Mouse (Mus musculus): ENCODE data around the gene Ahsa1.
"Not testable (repeated sequence)": the region's sequence is repeated elsewhere in the genome, so short reads cannot be mapped to it uniquely, and the experiment has no call there.

Ahsa1 gene

DNA sequence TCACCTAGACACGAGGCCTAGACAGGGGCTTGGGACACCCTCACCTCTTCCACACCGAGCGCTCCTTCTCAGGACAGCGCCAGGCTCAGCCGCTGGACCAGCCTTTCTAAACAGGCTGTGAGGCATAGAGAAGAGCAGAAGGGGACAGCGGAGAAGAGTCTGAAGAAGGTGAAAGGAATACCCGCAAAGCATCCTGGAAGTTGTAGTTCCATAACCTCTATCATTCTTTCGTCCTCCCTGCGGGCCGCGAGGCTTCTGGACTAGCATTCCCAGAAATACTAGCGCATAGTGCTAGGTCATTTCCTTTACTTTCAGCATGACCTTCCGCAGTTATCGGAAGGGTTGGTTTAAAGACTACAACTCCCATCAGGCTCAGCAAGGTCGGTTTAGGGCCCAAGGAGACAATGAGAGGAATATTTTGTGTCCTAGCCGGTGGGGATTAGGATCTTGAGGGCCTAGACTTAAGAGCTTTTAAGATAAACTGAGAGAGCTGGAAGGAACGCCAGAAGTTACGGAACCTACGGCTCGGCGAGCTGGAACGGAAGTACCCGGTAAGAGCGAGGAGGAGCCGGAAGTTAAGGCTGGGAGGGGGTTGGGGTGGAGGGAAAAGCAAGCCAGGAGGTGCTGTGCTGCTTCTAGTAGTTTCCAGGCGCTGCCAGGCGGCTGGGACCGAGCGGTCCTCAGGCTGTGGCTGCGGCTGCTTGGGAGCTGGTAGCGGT is at the start of gene Ahsa1, which contains the start of gene Vipas39:
Gene Ahsa1, plus strand, starts transcription at position 372 of the 719 bp plus-strand sequence.
Gene Vipas39, minus strand, starts transcription at position 149 of the 719 bp plus-strand sequence.
- peak; percentile 88 to 91 for DNase-seq

DNA sequence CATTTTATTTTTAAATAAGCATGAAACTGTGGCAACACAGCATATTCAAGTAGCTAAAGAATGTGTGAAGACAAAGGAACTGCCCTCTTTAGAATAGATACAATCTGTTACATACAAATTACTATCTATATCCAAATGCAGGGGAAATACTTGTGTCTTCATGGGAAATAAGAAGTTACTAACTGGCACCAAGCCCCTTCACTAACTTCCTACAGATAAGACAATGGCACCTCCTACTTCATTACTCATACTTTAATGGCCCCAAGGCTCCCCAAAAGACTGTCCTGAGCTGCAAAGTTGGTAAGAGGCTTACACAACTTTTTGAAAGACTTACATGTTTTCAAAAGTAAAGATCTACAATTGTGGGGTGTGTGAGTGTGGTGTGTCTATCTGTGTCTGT is 48.7 kb upstream of the Ahsa1 start:
- DNase-seq: no peak

DNA sequence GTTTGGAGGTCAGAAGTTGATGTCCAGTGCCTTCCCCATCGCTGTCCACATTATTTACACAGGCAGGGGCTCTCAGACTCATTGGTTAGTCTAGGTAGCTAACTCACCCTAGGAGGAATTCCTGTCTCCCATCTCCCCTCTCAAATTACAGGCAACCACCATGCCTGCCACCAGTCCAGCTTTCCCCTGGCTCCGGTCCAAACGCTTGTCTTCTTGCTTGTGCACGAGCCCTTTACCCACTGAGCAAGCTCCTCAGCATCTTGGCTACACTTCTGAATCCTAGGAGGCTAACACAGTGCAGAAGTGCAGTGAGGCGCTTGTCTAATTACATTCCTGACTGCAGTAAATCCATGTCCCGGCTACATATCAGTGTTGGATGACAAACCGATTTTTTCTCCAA is 46.9 kb upstream of the Ahsa1 start:
- peak in 1 of 2 experiments; percentile 39 for DNase-seq

DNA sequence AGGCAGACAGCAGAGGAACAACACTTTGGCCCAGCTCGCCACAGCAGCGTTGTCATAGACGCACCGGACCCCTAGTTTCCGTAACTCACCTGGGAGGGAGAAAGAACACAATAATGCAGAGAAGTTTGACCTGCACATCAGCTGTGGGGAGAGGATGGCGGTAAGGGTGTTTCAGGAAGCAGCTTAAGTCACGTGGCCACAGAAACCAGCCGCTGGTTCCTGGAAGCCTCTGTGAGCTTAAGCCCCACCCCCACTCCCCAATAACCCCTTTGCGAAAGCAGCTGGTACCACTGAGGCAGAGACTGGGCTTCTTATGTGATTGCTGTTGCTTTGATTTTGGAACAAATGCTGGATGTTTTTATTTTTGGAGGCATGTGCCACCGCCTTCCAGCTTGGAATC is 41.3 kb upstream of the Ahsa1 start:
- no peak for DNase-seq

DNA sequence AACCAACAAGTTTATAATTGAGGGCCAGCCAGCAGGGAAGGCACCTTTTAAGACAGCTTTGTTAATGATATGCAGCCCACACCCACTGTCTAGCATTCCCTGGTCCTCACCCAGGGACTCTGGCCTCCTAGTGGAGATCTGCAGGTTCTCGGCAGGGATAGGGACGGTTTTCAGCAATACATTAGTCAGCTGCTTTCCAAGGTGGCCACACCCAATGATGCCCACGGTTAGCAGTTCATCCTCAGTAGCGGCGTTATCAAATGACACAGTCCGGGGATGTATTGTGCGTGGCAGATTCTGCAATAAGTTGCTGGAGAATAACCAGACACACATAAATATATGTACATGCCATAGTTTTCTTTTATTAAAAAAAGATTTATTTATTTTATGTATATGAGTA is 39.5 kb upstream of the Ahsa1 start:
- no peak for DNase-seq

DNA sequence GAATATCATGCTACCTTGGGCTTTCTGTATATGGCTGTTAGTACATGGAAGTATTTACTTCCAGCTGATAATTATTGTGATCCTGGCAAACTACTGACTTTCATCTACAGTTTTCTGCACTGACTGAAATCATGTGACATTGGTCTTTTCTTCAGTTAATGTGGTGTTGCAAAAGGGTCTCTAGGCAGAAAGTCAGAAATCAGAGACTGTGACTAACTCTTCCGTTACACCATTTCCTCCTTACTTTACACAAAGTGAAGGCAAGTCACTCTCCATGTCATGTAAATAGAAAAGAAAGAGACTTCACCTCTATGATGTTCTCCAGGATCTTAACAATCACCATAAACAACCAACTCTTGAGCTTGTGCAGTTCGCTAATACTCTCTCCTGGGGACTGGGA is 36.6 kb upstream of the Ahsa1 start:
- DNase-seq: no peak

DNA sequence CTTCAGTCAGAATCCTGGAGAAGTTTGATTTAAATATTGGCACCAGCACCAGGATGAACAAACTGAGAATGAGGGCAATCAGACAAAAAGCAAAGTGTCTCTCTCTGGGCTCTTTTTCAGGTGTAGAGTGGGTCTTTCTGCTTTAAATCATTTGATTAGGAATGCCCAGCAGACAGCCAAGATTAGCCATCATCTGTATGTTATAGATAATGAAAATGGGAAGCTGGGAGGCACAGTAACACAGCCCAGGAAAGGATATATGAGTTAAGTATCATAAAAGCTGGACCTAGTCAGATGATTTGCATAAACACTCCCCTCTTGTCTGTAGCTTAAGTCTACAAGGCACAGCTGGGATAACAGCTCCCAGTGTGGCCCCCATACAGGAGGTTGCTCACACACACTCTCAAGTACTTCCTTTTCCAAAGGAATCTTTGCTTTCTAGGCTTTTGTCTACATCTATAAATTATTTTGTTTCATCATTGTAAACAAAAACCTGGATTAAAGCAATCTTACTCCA is 35.8 kb upstream of the Ahsa1 start:
- DNase-seq: no peak

DNA sequence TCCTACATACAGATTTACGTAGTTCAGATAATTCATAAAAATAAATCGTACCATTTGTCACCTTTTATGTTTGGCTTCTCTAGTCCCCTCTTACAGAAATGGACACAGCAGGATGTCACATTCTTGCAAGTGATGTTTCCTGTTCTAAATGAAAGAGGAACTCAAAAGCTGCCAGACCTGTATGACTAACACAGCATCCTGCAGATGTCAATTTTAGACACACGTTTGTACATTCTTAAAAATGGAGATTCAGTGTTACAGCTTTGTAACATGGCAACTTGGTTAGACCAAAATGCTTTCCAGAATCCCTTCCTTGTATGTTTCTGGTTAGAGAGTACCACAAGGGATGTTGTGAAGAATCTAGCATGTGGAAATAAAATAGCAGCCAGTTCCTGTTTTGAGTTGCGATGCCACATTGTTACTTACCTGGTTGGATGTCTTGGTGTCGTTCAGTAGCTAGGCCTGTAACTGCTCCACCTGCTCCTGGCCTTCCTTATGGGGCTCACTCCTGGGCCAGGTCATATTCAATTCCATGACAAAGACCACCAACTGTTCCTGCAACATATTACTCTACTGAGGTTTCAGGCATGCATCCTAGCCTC is 29.3 kb upstream of the Ahsa1 start:
- DNase-seq: no peak

DNA sequence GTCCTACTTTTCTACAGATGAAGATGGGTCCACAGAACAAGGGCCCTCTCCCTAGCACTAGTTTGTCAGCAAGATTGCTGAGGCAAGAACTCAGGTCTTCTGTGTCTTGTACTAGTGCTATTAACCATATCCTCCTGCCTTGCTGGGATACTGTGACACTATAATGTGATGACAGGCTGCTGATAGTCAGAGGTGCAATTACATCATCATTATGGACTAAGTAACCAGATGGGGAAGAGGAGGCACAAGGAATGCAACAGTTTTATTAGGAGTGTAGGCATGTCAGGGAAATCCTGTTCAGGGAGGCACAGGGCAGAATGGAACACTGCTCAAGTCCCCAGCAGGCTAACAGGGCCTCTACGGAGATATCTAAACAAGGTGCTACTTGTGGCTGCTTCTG is 27.6 kb upstream of the Ahsa1 start, which contains the start of gene Noxred1:
Gene Noxred1, minus strand, starts transcription at position 101 of the 400 bp plus-strand sequence.
- no peak for DNase-seq

DNA sequence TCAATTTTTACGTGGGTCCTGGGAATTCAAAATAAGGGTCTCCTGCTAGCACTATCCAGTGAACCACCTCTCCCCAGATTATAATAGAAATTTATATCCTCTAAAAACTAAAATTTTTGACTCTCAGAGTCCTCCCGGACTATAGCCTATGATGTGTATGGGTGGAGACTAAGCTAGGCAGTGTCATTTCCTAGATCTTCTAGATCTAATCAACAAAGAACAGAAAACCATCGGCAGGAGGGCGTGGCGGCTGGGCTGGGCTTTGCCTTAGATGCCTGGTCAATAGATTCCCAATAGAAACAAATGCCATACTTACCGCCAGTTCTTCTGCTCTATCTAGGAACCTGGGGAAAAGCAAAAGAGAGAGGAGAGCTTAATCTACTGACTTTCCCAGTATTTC is 16.1 kb upstream of the Ahsa1 start:
- DNase-seq: no peak

DNA sequence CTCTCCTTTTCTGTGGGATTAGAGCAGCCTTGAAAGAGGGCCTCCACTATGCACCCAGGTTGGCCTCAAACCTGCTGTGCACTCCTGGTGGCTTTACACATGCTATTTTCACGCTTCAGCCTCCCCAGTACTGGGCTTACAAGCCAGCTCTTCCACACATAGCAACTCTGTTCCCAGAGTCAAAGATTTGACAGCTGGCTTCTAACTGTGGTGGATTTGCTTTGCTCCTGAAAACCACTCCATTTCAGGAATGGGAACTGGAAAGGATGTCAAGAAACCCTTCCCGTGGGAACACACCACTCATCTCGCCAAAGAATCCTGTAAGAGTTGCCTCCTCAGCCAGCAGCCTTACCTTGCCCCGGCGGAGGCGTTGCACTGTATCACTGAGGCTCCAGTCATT is 12.4 kb upstream of the Ahsa1 start:
- no peak for DNase-seq

DNA sequence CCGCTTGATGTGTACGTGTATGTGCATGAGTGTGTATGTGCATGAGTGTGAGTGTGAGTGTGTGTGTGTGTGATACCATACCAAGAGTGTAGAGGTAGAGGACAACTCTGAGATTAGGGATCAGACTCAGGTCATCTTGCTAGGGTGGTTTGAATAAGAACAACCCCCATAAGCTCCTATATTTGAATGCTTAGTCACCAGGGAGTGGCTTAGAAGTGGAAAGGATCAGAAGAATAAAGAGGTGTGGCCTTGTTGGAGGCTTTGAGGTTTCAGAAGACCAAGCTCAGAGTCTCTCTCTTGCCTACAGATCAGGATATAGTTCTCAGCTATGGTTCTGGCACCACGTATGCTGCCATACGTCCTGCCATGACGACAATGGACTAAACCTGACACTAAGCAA is 9.7 kb upstream of the Ahsa1 start:
- DNase-seq: no peak

DNA sequence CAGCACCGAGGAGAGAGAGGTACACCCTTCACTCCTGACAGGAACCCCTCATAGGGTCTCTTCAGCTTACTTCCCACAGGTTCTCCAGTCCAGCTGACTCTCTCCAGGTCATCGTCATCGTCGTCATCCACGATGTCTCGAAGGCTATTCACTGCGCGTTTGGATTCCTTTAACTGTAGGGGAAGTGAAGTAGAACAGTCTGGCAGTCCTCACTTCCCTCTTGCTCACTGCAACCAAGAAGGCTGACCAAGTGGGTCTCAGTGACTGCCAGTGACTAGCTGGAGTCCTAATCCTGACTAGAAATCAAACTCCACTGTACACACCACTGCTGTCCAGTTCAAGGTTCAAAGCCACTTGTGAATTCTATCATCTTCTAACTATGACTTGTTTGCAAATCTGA is 5.7 kb upstream of the Ahsa1 start:
- DNase-seq: no peak

DNA sequence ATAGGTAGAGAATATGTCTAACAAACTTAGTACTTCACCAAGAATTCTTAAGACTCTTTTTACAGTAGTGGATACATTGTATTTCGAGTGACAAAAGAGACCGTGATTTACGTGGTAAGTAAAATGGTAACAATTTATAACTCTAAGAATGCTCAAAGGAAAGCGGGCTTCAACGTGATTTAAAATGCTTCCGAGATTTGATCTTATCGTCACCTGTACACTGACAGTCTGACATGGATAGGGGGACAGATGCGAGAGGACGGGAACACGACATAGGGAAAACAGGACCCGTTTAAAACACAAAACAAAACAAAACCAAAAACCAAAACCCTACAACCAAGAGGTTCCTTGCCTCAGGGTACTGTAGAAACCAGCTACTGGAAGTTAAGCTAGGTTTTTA is 835 bp upstream of the Ahsa1 start:
- DNase-seq: no peak

DNA sequence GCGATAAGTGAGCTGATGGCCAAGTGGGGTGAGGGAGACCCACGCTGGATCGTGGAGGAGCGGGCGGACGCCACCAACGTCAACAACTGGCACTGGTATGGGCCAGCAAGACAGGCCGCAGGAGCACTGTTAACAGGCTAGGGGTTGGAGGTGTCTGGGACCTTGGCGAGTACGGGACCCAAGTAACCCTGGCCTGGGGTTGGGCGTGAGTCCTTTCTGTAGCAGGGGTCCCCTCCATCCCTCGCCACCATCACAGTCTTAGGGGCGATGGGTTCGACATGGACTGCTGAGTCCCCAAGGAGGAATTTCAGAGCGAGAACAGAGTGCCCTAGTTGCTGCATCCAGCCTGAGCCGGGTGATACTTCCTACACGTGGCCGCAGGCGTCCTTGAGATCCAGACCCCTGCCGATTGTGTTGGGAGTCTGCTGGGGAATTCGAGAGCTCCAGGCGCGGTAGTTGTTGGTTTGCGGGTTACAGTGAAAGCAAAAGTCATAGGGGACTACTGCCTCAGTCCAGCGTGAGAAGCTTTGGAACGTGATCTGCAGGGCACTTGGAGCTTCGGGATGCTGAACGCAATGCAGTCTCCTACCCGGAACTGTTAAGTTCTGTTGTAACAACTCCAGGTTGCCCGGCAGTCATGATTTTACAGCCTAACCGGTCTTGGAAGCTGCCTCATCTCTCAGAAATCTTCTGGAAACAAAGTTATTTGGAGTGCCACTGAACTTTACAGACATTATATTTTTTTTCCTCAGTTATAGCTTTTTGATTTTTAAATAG is 736 bp downstream of the Ahsa1 start:
- DNase-seq: no peak

DNA sequence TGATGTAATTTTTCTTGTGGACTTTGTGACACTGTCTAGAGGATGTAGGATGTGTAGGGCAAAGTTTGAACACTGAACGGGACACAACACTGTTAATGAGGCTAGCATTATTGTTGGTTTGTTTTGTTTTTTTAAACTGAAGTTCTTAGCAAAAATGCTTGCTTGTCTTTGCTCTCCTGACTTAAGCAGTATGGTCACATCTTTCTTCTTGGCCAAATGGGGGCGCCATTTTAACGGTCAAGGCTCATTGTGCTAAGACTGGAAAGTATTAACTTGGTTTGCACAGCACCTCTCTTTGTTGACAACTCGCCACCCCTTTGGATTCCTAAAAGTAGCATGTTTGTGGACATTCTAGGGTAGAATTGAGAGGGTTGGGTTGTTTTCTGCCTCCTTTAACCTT is 1.4 kb downstream of the Ahsa1 start:
- peak; percentile 17 to 47 for DNase-seq

DNA sequence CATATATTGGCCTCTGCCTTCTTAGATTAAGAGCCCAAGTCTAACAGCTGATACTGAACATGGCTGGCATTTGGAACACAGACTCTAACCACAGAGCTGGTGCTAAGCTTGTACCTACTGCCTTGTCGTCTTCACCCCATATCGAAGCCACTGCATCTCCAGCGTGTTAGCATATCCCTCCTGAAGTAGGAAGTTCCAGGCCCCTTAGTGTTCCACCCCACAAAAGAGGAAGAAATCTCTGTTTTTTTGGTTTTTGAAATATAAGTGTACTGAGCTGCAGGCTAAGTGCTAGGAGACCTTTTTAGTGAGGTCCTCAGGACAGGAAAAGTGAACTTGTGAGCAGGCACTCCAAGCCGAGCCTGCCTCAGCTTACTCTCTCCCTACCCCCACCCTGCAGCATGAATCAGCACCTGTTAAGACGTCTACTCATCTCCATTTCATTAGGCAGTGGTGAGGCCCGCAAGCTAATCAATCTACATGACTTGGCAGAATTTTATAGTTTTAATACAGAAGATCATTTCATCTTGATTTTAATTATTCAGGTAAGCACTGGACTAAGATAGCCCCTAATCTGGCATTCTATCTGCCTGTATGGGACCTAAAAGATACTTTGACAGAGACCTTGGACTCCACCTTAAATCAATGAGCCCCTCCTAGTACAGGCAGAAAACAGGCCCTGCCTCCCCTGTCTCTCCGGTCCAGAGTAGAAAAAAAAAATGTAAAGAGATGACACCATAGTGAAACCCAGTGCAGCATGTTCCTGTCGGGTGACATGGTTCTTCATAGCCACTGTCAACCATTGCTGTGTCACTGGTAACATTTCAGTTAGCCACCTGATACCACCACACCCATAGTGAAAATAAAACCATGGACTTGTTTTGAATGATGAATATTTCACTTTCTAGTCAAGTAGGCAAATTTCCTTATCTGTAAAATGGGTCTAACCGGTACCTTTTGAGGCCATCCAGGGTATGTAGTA is 8.9 kb downstream of the Ahsa1 start:
- DNase-seq: no peak

DNA sequence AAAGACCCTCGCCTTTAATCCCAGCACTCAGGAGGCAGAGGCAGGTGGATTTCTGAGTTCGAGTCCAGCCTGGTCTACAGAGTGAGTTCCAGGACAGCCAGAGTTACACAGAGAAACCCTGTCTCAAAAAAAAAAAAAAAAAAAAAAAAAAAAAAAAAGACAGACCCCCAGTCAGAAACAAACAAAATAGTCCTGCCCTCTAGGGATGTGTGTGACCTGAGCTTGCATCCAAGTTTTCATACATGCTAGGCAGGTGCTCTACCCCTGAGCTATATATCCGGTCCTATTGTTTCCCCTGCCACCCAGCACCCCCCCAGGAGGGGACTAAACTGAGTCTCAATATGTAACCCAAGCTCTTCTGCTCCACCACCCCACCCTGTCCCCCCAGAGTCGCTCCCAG is 11.0 kb downstream of the Ahsa1 start:
- not testable (repeated sequence) for DNase-seq

DNA sequence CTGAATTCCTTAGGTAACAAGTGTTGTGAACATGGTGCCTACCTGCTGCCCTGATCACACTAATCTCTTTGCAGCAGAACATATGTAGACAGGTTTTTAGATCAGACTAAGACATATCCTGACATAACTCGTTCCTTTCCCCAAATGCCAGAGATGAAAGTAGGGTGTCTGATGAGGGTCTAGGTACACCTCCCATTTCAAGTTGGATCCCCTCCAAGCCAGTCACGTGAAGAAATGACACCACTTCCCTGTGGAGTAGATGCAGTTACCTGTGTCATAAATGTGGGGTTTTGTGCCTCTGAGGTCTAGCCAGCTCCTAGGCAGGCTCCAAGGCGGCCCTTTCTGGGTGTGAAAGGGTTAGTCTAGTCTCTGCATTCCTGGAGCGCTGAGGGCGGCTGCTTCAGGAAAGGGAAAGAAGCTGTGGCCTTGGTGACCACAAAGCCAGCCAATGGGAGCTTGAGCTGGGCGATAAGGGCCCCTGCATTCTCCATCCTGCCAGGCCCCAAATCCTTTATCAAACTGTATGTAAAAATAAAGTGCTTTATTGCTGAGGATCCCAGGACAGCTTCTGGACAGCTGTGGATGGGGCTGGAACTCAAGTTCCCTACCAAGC is 11.9 kb downstream of the Ahsa1 start:
- DNase-seq: no peak

DNA sequence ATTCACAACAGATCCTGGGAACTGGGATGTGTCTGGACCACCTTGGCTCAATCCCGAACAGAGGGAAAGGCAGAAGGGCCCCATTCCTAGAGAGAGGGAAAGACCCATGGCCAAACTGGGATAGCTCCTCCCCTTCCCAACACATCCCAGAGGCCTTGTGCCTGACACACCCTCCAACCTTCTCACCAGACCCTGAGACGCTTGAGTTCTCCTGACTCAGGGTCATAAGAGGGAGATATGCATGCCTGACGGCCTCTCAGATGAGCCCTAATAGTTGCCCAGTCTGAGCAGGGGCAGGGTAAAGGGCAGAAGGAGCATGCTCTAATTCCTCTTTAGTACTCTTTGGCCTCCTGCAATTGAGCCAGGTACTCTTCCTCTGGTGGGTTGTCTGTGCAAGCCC is 13.1 kb downstream of the Ahsa1 start:
- DNase-seq: no peak

DNA sequence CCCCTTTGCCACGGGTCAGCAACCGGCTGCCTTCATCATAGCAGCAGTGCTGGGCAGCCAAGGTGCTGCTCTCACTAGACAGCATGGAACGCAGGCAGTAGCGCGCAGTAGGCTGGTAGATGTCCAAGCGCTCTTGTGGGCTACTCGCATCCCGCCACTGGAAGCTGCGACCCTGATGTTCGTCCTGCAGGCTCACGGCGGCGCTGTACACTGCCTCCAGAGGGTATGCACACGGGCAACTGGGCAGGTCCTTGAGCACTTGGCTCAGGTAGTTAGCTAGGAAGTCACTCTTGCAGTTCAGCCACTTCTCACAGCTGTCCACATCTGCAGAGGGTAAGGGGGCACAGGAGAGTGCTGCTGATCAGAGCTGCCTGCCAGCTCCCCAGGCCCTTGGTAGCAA is 13.6 kb downstream of the Ahsa1 start:
- DNase-seq: no peak

DNA sequence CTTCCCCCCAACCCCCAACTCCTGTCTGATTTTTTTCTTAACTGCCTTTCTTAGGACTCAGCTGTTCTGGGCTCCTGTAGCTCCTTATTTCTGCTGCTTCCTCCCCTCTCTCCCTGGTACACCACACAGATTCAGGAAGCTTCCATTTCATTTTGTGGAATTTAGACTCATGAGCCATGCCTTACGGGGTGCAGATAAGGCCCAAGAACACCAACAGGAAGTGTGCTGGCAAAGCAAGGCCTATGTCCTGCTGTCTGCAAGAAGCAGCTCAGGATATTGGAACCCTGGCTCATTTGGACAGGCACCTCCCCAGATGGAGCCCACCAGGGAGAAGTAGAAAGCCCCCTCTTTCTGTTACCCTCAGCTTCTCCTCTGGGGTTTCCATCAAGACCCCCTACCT is 15.5 kb downstream of the Ahsa1 start:
- DNase-seq: no peak

Data from cerebellum, postnatal 25 days (tissue).